Mouse (Mus musculus): ENCODE data around the gene Gm20388.

DNA sequence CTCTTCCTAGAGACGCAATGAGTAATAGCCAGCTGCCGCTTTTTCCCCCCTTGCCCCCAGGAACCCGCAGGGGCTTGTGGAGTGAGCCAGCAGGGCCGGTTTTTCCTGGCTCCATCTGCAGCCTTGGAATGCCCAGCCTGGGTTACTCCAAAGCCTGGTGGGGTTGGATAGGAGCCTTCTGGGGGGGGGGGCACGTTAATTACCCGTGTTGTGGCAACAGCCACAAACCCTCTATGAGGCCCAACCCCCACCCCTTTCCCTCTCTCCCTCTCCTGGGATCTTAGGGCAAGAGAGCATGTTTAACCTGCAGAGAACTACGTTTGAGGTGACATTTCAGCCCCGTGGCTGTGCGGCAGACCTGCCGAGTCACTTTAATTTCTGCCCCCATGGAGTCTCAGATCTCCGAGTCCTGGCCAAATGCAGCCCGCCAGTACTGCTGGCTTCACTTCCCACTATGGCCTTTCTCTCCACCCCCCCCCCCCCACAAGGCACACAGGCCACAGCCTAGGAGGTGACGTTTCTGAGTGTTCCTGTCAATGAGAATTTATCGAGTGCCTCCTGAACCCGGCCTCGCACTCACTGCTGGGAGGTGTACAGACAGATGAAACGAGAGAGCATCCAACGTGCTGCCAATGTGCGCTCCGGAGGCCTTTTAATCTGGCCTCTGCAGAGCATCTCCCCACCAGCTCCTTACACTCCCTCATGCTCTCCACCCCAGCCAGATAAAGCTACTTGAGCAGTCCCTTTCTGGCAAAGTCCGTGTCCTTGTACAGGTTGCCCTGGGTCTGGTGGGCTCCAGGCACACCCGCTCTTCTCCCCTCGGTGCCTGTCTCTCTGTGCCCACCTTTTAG lies 629.4 kb downstream of the Gm20388 start:
- TF ChIP-seq POLR2A (IDR thresholded peaks at IDR 0.05; ENCODE audit: insufficient read depth, low read length) (no peak), CTCF (IDR thresholded peaks at IDR 0.05; ENCODE audit: low read depth, low read length) (no peak), EP300 (IDR thresholded peaks at IDR 0.05; ENCODE audit: insufficient read depth, low read depth, low read length) (no peak)

Measured in ES-Bruce4 (cell line).